Mouse (Mus musculus) layer of hippocampus, postnatal 10 days (tissue): Measurements from ENCODE around the gene Pafah1b3. TPM values are rescaled to one million over a fixed set of nuclear protein-coding genes. Genes with fewer than 3 reads are reported as not detected.

Source experiments
- DNase-seq, 2 experiments: peaks; one replicate each; pipeline ENCODE4 v3.0.0; 2021; ENCODE audit warnings: low spot score in 2 of 2
- total RNA-seq, 2 experiments: library from RNA; stranded (reverse); gene quantifications; 2 replicates each; pipeline ENCODE4 v1.2.3; 2021

The Pafah1b3 gene
- total RNA-seq, 2 experiments from 2014 or later: 63.0 to 67.6 TPM

GRCm38 (mm10) chr7:25246079-25246758 lies 51.6 kb downstream of the Pafah1b3 start:
- DNase-seq: peak; percentile 88 to 91

Other genes starting within 250 kb of the Pafah1b3 start
- gene Grik5, start 225.6 kb downstream of the Pafah1b3 start, total RNA-seq: 100 to 1,000 TPM; 236 to 252 TPM
- 10 to 100 TPM; 21.4 to 23.2 TPM for gene Zfp574, start 225.4 kb downstream of the Pafah1b3 start, total RNA-seq
- gene Pou2f2, start 118.3 kb downstream of the Pafah1b3 start, total RNA-seq: 10 to 100 TPM; 10.1 to 11.3 TPM
- gene Dedd2, start 77.4 kb downstream of the Pafah1b3 start, total RNA-seq: 10 to 100 TPM; 22.2 to 26.3 TPM
- gene Zfp526, start 76.6 kb downstream of the Pafah1b3 start, total RNA-seq: 1 to 10 TPM; 7.2 to 8.4 TPM
- 100 to 1,000 TPM; 162 to 187 TPM for gene Gsk3a, start 60.1 kb downstream of the Pafah1b3 start, total RNA-seq
- gene Erf, start 47.2 kb downstream of the Pafah1b3 start, total RNA-seq: 10 to 100 TPM; 38.1 to 39.5 TPM
- 100 to 1,000 TPM; 234 to 267 TPM for gene Cic, start 30.3 kb downstream of the Pafah1b3 start, total RNA-seq
- under 1 TPM; 0.27 to 0.30 TPM for gene Prr19, start 3.4 kb upstream of the Pafah1b3 start, total RNA-seq
- gene Tmem145, start 8.1 kb upstream of the Pafah1b3 start, total RNA-seq: 10 to 100 TPM; 66.4 to 70.3 TPM
- 10 to 100 TPM; 79.7 to 87.1 TPM for gene Megf8, start 19.2 kb upstream of the Pafah1b3 start, total RNA-seq
- not detected for gene Cnfn, start 71.7 kb upstream of the Pafah1b3 start, total RNA-seq
- gene Lipe, start 100.7 kb upstream of the Pafah1b3 start, total RNA-seq: 1 to 10 TPM; 5.5 to 6.8 TPM
- gene Cxcl17, start 114.9 kb upstream of the Pafah1b3 start, total RNA-seq: not detected
- 1 to 10 TPM; 2.1 to 2.4 TPM for gene Ceacam1, start 179.6 kb upstream of the Pafah1b3 start, total RNA-seq
- gene Ceacam2, start 241.9 kb upstream of the Pafah1b3 start, total RNA-seq: under 1 TPM; 0.11 to 0.23 TPM